Mouse (Mus musculus): ENCODE results near the gene Neurod4.
A peak's percentile ranks its signal among the peaks of the same experiment; 100 is the strongest.
"Not testable (repeated sequence)": the region's sequence is repeated elsewhere in the genome, so short reads cannot be mapped to it uniquely, and the experiment has no call there.

The Neurod4 gene

DNA sequence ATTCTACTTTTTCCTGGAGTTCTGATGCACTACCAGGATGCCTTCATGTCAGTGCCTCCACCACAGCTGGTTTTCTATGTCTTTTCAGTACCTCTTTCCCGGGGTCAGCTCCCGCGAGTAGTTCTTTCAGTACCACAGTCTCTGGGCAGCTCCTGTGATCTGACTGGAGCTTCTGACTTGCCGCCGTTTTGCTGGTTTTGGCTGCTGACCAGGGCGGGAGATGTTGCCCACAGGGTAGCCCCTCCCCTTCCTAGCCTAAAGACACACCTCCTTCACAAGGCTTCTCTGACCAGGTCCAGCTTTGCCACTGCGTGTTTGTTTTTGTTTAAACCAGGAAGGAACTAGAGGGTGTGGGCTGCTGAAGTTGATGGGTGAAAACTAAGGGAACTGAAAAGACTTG is at the start of gene Neurod4:
TSS of gene Neurod4 (minus strand) at position 175 of the 400 bp plus-strand sequence.
- DNase-seq (ENCODE audit: low read depth): peak; percentile 4

DNA sequence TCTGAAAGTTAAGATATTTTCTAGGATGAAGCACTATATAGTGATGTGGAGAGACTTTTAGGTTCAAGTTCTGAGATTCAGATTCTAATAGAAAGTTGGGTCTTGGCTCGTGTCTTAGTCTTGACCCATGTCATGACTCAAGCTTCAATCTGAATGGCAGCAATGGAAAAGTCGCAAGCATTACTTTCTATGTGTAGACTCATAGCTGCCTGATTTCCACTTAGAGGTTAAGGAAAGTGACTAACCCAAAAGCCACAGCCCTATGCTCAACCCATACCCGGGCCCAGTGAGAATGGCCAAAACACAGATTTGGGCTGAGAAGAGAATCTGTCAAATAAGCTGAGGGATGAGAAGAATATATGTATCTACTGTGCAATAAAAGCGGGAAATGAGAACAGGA is 44.2 kb upstream of the Neurod4 start:
- no peak for DNase-seq (ENCODE audit: low read depth)

DNA sequence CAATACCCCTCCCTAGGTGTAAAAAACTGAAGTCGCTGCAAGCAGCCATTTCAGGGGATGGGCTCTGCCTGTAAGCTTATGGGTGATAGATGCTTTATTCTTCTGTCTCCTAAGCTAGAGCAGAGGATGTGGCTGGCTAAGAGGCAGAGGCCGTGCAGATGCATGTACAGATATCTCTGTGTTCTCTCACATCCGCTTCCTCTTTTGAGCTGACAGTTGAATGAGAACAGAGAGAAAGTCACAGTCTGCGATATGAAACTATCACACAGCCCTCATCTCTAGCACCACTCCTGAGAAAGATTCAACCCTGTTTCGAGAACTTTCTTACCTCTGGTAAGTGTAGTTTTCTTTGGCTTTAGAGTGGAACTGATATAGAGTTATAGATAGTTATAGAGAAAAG is 42.6 kb upstream of the Neurod4 start, which contains the start of gene Tespa1:
TSS of gene Tespa1 (plus strand) at position 234 of the 400 bp plus-strand sequence.
- peak; percentile 58 for DNase-seq (ENCODE audit: low read depth)

DNA sequence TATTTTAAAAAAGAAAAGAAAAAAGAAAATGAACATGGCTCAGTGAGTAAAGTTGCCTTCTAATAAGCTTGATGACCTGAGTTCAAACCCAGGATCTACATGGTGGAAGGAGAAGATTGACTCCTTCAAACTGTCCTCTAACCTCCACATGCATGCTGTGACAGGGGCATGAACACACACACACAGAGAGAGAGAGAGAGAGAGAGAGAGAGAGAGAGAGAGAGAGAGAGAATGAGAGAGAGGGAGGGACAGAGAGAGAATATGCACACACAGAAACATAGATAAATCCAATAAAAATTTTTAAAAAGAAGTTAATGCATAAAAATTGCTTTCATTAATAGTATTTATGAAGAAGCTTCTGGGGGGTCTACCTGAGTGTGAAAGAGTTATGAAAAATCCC is 42.0 kb upstream of the Neurod4 start:
- DNase-seq (ENCODE audit: low read depth): no peak

DNA sequence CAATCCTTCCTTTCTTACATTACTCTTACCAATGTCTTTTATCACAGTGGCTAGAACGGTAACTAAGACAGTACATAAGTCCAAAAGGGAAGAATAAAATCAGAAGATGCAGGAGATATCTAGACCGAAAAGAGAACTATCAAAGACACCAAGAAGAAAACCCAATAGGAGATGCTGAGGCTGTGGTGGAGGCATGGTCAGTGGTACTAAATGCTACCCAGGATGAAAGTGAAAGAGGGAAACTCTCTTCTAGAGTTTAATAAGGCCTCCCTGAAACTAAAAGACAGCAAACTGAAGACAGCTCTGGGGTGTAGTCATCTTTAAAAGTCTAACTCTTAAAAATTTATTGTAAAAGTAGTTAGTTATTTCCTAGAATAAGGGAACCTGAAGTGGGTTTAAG is 40.7 kb upstream of the Neurod4 start:
- no peak for DNase-seq (ENCODE audit: low read depth)

DNA sequence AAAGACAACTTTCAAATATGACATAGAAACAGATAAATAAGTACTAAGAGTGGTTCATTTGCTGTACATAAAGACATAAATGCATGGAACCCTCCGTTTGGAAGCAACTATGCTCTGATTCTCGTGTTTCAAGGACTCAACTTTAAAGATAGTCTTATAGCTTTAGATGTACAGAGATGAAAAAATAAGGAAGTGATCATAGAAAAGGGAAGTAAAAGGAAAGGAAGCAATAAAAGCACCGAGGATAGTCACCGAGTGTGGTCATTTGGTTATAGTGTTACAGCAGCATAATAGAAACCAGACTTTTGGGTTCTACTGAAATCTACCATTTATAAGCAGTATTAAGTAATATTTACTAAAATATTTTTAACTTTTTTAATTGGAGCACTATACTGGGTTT is 38.7 kb upstream of the Neurod4 start:
- no peak for DNase-seq (ENCODE audit: low read depth)

DNA sequence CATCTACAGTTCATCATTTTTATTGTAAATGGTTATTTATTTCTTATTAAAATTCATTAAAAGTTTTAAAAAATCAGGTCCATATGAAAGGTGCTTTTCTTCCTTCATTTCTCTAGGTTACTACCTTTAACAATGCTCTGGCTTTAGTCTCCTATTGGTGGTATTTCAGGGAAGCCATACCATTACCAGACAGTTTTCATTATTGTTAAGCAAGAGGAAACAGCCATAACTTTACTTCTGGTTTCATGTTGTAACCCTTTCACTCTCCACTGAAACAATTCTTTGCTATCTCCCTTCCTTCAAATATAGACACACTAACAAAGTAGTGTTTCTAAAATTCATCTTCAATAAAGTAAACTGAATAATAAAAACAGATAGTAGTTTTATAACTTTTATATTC is 35.8 kb upstream of the Neurod4 start:
- no peak for DNase-seq (ENCODE audit: low read depth)

DNA sequence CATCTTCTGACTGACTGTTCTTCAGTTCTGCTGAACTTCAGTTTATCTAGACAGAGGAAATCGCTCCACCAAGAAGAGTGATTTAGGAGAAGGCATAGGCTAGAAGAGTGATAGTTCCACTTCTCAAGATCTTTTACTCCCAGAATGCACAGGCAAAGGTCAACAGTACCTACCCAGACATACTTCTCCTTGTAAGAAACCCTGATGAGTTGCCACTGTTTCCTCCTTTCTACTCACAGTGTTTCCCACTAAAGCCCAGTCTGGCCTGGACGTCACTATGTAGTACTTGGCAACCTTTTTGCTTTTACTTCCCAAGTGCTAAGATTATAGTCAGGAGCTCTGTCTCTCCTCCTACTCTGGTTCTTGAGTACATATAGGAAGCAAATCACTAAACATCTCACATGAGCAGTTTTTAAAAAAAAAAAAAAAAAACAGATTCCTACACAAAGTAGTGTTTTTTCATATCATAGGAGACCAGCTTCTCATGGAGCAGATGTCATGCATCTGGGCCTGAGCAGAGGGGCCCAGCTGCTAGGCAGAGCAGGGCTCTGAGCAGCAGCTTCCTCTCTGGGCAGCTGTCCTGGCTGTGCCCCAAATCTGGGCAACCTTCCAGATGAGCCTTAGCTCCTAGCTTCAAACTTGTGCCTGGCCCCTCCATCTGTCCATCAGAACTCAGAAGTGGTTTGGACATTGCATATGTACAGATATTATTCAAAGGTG is 34.2 kb upstream of the Neurod4 start:
- DNase-seq (ENCODE audit: low read depth): no peak

DNA sequence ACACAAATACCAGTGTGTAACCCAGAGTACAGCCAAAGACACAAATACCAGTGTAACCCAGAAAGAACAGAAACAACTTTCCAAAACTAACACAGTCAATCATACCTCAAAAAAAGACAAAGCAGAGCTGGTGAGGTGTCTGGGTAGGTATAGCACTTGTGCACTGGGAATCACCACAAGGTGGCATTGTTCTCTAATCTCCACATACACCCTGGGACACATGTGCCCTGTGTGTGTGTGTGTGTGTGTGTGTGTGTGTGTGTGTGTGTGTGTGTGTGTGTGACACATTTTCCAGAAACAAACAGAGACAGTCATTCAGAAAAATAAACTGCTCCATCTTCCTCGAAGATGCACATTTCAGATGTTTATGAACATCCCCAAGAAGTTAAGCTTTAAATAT is 33.5 kb upstream of the Neurod4 start:
- no peak for DNase-seq (ENCODE audit: low read depth)

DNA sequence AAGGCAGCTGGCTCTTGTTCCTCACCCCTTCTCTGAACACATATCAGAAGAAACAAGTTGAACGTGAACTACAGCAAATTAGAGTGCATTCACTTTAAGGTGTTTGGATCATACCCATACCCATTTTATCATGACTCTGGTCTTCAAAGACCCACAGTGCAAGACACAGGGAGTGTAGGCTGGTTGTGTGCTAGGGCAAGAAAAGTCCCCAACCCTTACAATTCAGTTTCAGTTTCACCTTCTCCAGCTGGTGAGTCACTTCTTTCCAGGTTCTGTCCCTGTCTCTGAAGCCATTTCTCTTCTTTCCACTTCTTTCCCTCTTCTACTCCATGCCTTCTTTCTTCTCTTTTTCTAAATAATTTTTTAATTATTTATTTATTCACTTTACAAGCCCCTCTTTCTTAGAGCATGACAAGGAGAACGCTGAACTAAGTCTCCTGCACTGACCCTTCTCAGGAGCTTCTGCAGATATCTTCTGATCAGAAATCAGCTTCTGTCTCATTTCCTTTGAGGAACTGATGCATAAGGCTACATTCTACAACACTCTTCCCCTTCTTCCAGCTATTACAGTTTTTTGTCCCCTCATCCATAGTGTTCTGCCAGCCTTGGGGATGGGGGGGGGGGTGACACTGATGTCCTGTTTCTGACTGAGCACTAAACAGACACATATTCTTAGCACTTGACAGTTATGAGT is 31.6 kb upstream of the Neurod4 start:
- no peak for DNase-seq (ENCODE audit: low read depth)

DNA sequence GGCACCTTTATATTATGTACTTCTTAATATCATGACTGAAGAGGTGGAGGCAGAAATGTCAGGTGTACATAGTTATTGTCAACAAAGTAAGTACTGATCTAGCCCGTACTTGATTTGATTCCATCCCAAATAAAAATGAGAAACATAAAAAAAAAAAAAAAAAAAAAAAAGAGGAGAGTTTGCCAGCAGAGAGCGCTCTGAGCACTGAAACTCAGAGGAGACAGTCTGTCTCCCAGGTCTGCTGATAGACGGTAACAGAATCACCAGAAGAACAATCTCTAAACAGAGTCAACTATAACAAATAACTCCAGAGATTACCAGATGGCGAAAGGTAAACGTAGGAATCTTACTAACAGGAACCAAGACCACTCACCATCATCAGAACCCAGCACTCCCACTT is 24.1 kb upstream of the Neurod4 start:
- not testable (repeated sequence) for DNase-seq (ENCODE audit: low read depth)

DNA sequence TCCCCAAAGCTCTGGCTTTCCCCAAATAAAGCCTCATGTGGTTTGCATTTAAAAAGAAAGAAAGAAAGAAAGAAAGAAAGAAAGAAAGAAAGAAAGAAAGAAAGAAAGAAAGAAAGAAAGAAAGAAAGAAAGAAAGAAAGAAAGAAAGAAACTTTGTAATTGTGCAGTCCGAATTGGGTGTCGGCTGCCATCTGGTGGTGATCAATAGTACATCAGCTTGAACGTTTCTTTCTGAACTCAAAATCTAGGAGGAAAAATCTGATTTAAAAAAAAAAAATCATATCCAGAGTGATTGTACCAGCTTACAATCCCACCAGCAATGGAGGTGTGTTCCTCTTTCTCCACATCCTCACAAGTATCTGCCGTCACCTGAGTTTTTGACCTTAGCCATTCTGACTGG is 18.7 kb upstream of the Neurod4 start:
- not testable (repeated sequence) for DNase-seq (ENCODE audit: low read depth)

DNA sequence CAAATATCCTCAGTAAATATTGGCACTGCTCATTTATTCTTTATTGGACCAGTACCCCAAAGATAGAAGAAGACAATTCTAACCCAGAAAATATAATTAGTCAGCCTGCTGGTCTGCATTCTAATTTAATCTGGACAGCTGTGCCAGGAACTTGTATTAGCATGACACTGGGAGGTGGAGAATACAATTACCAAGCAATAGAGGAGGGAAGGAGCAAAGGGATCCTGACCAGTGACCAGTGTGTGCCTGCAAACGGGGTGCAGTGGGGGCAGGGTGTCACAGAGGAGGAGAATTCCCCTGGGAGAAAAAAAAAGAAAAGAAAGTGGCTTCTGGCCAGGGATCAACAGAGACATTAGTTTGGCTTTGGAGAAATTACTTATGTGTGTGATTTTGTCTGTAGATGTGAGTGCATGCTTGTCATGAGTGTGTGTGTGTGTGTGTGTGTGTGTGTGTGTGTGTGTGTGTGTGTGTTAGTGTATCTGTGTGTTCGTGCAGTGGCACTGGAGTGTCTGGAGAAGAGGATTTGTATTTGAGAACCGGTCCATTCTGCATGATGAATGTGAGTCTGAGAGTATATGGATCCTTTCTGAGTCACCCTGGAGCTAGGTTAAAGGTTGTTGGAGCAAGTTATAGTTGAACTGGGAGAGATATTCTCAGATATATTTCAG is 13.8 kb upstream of the Neurod4 start:
- no peak for DNase-seq (ENCODE audit: low read depth)

DNA sequence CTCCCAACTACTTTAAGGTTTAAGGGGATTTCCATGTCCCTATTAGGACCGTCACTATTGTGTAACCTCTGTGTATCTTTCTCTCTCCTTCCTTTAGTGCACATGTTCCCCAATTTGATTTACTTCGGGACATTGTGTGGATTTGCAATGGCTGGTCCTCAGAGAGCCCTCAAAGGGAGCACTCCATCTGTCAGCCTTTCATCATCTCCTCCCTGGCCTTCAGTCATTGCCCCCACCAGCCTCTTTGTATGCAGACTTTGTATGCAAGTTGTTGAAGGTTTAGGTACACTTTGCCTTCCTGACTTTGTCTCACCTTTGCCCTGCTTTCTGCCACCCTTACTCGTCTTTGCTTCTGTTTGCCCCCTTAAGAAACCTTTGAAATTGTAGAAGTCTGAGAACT is 8.0 kb upstream of the Neurod4 start:
- no peak for DNase-seq (ENCODE audit: low read depth)

DNA sequence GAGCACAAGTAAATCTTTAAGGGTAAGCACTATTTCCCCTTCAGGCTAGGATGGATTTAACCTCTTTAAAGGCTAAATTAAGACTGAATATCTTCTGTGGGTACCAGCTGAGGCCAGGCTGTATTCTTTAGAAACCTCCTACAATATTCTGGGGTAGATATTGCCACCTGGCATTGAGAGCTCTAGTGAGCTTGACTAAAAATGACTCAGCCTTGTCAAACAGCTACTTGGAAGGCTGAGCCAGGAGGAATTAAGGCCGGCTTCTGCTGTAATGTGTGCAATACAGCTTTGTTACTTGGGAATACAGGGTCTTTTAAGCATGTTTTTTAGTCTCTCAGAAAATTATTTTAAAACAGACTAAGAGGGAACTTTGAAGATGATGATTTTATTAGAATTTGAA is 7.2 kb upstream of the Neurod4 start:
- no peak for DNase-seq (ENCODE audit: low read depth)

DNA sequence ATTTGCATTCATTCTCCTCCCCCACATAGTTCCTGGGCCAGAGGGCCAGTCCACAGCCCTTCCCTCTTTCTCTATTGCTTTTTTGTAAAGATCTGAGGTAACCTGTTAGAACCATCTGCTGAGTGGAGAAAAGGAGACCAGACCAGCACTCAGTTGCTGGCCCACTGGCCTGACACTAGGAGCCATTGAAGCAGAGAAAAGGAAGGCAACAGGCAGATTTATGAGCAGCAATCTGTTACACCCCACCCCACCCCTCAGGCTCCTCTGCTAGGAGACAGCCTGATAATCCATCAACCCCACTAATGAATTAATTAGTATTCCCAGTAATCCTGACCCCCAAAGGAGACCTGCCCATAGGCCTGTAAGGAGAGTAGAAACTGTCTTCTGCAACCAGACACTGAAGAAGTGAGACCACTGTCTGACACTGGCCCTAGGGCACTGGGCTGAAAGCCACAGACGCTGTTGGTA is 2.0 kb upstream of the Neurod4 start:
- no peak for DNase-seq (ENCODE audit: low read depth)

DNA sequence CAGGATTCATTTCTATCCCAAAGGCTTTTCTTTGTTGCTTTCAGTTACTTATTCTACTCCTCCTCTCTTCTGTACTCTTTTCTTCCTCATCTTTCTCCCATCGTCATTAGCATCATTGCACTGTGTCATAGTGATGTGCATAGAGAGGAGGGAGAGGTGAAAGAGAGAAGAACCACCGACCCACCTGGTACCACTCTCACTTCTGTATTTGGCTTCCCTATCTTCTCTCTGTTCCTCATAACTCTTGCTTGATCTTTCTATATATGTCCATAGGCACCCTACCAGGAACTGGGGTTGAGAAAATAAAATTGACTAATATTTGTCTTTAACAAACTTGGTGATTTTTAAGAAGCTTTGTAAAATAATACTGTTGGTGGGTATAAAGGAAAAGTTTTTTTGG is 3.5 kb downstream of the Neurod4 start:
- DNase-seq (ENCODE audit: low read depth): no peak

DNA sequence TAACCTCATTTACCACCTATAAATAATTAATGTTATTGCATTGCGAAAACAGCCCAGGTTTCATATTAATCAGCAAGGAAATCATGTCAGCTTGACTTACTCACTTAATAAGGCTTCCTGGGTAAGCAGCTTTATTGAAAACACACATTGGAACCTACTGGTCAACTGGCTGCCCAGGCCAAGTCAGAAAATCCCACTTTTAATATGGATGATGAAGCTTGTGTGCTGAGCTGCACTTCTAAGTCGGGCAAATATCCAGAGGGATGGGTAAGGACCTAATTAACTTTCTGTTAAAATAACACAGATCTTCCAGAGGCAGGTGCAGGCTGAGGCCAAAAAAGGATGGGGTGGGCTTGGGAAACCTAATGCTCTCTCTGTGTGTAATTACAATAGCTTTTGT is 4.3 kb downstream of the Neurod4 start:
- DNase-seq (ENCODE audit: low read depth): no peak

DNA sequence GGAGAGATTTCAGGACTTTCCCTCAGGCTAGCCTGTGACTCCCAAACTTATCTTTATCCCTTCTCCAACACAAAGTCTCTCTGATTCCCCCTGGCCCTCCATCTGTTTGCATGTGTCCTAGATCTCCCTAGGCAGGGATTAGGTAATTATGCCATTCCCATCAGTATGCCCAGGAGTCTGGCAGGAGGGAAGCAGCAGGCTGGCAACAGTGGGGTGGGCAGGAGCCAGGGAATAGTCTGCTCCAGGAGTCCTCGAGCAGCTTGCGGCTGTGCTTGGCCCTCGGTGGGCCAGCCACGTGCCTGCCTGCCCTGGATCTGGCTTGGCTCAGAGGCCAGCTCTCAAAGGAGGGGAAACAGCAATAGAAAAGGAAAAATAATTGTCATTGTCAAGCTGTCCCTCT is 16.8 kb downstream of the Neurod4 start:
- no peak for DNase-seq (ENCODE audit: low read depth)

DNA sequence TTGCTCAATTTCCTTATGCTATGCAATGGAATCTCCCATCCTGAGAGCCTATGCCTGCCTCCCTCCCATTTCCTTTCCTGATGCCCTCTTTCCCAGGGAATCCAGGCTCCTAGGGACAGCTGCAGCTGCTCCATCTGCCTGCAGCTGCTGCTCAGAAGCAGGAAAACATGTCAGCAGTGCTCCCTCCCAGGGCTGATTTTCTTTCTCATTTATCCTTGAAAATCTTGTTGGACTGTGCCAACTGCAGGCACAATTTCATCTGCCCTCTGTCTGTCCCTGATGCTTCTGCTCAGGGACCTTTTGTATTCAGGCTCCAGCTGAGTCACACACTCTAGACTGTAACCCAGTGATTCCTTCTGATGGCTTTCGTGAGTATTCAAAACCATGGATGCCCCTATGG is 20.6 kb downstream of the Neurod4 start:
- DNase-seq (ENCODE audit: low read depth): no peak

DNA sequence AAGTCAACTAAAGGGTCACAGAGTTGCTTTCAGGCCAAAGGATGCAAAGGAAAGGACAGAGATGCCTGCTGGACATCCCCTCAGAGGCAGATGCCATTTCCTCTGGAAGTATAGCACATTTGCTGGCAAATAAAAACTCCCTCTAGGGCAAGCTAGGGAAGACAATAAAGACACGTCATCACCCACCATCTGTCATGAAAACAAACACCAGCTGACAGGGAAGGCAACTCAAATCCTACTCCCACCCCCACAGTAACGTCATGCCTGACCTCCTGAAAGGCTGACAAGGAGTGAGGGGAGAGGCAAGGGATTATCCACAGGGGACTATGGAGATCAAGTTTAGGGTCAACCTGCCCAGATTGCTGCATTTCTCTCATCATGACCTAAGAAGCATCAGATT is 35.8 kb downstream of the Neurod4 start:
- DNase-seq (ENCODE audit: low read depth): no peak

DNA sequence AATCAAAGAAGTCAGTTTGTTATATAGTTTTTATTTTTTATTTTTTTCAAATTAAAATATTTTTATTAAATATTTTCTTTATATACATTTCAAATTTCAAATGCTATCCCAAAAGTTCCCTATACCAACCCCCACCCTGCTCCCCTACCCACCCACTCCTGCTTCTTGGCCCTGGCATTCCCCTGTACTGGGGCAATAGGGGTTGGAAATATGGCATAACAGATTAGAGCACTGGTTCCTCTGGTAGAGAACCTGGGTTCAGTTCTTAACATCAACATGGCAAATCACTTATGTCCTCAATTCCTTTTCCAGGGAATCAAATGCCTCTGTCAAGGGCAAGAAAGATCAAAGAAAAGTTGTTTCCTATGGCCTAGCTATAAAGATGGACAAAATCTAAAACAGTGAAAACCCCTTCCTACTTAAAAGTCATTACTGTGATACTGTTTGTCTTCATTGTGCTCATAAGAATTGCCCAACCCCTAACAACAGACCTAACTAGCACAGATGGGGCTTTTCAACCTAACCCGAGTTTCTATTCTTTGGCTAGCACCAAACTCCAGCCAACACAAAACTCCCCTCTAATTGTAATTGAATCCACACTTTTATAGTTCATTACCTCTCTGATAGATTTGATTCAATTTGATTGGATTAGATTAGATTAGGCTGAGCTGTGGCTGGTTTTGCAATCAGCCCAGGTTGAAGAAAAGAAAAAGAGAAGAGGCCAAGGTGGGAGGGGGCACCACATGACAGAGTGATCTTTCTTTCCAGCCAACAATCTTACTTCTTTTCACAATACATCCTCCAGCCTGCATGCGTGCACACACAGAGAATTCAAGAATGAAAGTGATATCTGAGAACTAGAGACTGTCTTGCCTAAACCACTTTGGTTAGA is 41.5 kb downstream of the Neurod4 start:
- DNase-seq (ENCODE audit: low read depth): no peak

All from c-Kit-positive CD71-negative TER-119-negative erythroid progenitor cells, embryonic 14.5 days (primary cell).